Mouse (Mus musculus): Measurements from ENCODE around the gene Zmat3.

DNA sequence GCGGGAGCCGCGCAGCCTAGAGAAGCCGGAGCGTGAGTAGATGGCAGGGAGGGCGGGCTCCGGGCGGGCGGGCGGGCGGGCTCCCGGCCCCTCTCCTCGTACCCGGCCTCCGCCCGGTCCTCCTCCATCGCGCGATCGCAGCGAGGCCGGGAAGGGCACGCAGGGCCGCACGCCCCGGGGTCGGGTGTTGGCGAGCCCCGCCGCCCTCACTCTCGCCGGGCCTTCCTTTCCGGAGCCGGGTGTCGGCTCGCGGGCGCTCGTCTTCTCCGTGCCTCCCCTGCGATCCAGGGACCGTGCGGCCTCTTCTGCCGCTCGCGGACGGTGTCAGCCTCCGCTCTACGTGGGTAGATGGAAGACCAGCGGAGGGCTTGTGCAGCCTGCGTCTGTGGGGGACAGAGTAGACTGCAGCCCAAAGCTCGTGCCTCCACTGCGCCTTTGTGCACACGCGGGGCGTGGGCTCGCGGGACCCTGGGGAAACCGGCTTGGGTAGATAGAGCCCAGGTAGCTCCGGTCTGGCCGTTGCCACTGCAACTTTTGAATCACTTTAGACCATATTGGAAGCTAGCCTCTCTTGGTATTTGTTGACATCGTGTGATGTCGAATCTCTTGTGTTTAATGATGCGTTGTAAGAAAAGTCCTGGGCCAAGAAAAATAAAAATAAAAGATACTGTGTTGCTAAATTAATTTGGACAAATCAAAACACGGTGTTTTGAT lies 31.8 kb upstream of the Zmat3 start, which contains the start of gene Pik3ca:
- TF ChIP-seq POLR2A (IDR thresholded peaks at IDR 0.05; ENCODE audit: insufficient read depth, low read length), result no peak
- TF ChIP-seq EP300 (IDR thresholded peaks at IDR 0.05; ENCODE audit: insufficient read depth, low read depth, low read length), result no peak
- no peak for TF ChIP-seq CTCF (IDR thresholded peaks at IDR 0.05; ENCODE audit: low read depth, low read length)
